Mouse (Mus musculus): Measurements from ENCODE around the gene Carmil3.

DNA sequence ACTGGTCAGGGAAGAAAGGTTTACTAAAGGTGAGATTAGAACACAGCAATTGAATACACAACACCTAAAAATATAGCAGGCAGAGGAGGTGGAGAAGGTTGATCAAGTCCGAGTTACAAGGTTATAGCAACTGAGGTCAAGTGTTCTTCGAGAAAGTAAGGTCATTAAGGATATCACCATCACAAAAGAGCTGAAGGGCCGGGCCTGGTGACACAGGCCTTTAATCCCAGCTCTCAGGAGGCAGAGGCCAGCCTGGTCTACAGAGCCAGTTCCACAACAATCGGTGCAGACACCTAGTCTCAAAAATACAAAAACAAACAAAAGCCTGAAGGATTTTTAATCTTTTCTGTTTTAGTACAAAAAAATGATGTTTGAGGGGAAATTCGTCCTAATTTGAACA, 60.9 kb downstream of the Carmil3 start:
- TF ChIP-seq POLR2A (IDR thresholded peaks at IDR 0.05; ENCODE audit: control insufficient read depth in 1 of 2, insufficient read depth in 1 of 2, low read depth in 1 of 2, low read length in 2 of 2, poor library complexity in 1 of 2) (no peak; a peak in 1 of 4 replicates), MAX (IDR thresholded peaks at IDR 0.05; ENCODE audit: low read length) (no peak), CTCF (IDR thresholded peaks at IDR 0.05 in 2 of 3, conservative IDR thresholded peaks at IDR 0.05 in 1 of 3; ENCODE audit: control insufficient read depth in 1 of 3, insufficient read depth in 1 of 3, low read depth in 2 of 3, low read length in 3 of 3, poor library complexity in 1 of 3, severe bottlenecking in 1 of 3) (no peak)
